Mouse (Mus musculus): ENCODE data around the gene Hs6st1.

DNA sequence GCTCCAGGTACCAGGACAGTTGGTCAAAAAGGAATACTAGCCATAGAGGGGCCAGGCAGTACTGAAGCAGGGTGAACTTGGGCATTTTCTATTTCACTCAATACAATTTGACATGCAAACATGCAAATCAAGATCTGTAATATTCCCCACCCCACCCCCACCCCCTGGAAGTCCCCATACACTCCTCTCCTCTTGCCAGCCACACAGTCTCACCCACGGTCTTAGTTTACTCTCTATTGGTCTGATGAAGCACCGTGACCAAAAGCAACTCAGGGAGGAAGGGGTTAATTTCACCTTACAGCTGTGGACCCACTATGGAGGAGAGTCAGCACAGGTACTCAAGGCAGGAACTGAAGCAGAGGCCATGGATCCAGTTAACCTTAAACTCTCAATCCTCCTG is 14.6 kb upstream of the Hs6st1 start:
- TF ChIP-seq CTCF (IDR thresholded peaks at IDR 0.05; ENCODE audit: low read depth) (no peak), EP300 (IDR thresholded peaks at IDR 0.05; ENCODE audit: low read depth) (no peak)

All from liver, postnatal 0 days (tissue).